Mouse (Mus musculus) ZHBTc4 (cell line): ENCODE data around the gene Cped1.

ENCODE experiments used
- DNase-seq: peaks from one replicate; pipeline ENCODE4 v3.0.0-alpha.2; 2011; ENCODE audit warnings: low read depth, low spot score

Gene Cped1

GRCm38 (mm10) chr6:22078686-22079264 lies 93.1 kb downstream of the Cped1 start:
- DNase-seq, result no peak

- peak; percentile 65 for DNase-seq
These were observed 100.3 kb downstream of the Cped1 start for GRCm38 (mm10) chr6:22086056-22086455.

- DNase-seq, result peak; percentile 61
These were observed 102.8 kb downstream of the Cped1 start for GRCm38 (mm10) chr6:22088346-22089064.

- DNase-seq, result no peak
These were observed 106.1 kb downstream of the Cped1 start for GRCm38 (mm10) chr6:22091773-22092172.

GRCm38 (mm10) chr6:22093792-22094191 lies 108.1 kb downstream of the Cped1 start:
- no peak for DNase-seq

- peak; percentile 22 for DNase-seq
These were observed 112.0 kb downstream of the Cped1 start for GRCm38 (mm10) chr6:22097709-22098108.

GRCm38 (mm10) chr6:22099832-22100231 lies 114.1 kb downstream of the Cped1 start:
- DNase-seq, result no peak

- no peak for DNase-seq
These were observed 116.2 kb downstream of the Cped1 start for GRCm38 (mm10) chr6:22101939-22102338.

GRCm38 (mm10) chr6:22102752-22103151 lies 117.0 kb downstream of the Cped1 start:
- no peak for DNase-seq

GRCm38 (mm10) chr6:22103713-22104112 lies 118.0 kb downstream of the Cped1 start:
- no peak for DNase-seq

GRCm38 (mm10) chr6:22104211-22104610 lies 118.5 kb downstream of the Cped1 start:
- DNase-seq, result no peak

GRCm38 (mm10) chr6:22114079-22114478 lies 128.4 kb downstream of the Cped1 start:
- no peak for DNase-seq

GRCm38 (mm10) chr6:22116679-22117078 lies 131.0 kb downstream of the Cped1 start:
- peak; percentile 28 for DNase-seq

GRCm38 (mm10) chr6:22122080-22122479 lies 136.4 kb downstream of the Cped1 start:
- peak; percentile 75 for DNase-seq

GRCm38 (mm10) chr6:22122693-22123092 lies 137.0 kb downstream of the Cped1 start:
- DNase-seq, result no peak

- no peak for DNase-seq
These were observed 137.6 kb downstream of the Cped1 start for GRCm38 (mm10) chr6:22123332-22123731.

- DNase-seq, result peak; percentile 80
These were observed 139.0 kb downstream of the Cped1 start for GRCm38 (mm10) chr6:22124575-22125330.

- DNase-seq, result no peak
These were observed 149.4 kb downstream of the Cped1 start for GRCm38 (mm10) chr6:22135038-22135631.

GRCm38 (mm10) chr6:22136805-22137204 lies 151.1 kb downstream of the Cped1 start:
- DNase-seq, result peak; percentile 27

- no peak for DNase-seq
These were observed 155.1 kb downstream of the Cped1 start for GRCm38 (mm10) chr6:22140786-22141185.

GRCm38 (mm10) chr6:22147236-22147635 lies 161.5 kb downstream of the Cped1 start:
- DNase-seq, result no peak

- no peak for DNase-seq
These were observed 162.8 kb downstream of the Cped1 start for GRCm38 (mm10) chr6:22148511-22148910.
